Mouse (Mus musculus) MN1 (cell line): ENCODE measurements around the gene Pycr2.

Experiments
- DNase-seq: peaks from one replicate; pipeline ENCODE4 v3.0.0-alpha.2; 2016; ENCODE audit warnings: low spot score

The Pycr2 gene

DNA sequence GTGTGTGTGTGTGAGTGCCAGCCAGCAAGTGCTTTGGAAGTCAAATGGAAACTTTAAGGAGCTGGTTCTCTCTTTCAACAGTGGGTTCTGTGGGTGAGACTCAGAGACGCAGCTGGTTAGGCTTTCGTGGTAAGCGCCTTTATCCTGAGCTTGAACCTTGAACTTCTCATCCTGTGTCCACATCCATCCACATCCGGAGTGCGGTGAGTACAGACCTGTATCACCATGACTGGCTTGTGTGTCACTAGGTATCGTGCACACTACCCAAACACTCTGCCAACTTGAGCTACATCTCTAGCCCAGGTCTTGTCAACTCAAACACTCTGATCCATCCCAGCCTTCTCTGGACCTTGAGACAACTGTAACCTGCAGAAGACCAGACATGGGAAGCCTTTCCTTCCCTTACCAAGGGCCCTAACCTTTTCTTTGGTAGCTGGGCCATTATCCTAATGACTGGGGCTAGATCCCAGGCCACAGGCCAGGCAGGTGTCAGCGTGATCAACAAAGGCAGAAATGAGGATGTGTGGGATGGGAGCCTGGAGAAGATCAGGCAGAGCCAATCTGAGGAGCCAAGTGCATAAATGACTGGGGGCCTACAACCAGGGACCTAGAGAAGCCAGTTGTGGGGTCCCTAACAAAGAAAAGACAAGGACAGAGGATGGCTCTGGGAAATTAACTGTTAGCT, 36.8 kb downstream of the Pycr2 start:
- no peak for DNase-seq

GRCm38 (mm10) chr1:180941726-180942125, 37.6 kb downstream of the Pycr2 start:
- peak; percentile 29 for DNase-seq

GRCm38 (mm10) chr1:180942166-180943031, 38.3 kb downstream of the Pycr2 start, which contains the start of gene Tmem63a:
TSS of gene Tmem63a (plus strand) at chr1:180942344.
- DNase-seq: peak; percentile 74

- no peak for DNase-seq
These were observed 39.0 kb downstream of the Pycr2 start for GRCm38 (mm10) chr1:180943032-180943644.

DNA sequence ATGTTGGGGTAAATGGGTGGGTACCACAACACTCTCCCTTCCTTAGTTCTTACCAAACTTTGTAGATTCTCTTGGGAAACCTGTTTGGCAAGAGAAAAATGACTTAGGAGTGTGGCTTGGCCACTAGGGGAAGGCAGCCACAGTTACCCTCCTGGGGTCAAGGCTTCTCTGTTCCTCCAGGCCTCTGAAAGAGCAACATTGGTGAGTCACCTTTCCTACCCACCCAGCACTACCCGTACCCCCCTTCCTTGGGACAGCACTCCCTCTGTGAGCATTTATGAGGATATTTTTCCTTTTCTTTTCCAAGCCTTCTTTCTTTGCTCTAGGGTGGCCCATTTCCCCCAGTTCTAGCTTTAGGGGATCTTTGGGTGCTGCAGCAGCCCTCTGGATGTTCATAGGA, 39.8 kb downstream of the Pycr2 start:
- peak; percentile 43 for DNase-seq

GRCm38 (mm10) chr1:180944553-180944952, 40.5 kb downstream of the Pycr2 start:
- DNase-seq: peak; percentile 68

- peak; percentile 91 for DNase-seq
These were observed 41.2 kb downstream of the Pycr2 start for GRCm38 (mm10) chr1:180945001-180945980.

DNA sequence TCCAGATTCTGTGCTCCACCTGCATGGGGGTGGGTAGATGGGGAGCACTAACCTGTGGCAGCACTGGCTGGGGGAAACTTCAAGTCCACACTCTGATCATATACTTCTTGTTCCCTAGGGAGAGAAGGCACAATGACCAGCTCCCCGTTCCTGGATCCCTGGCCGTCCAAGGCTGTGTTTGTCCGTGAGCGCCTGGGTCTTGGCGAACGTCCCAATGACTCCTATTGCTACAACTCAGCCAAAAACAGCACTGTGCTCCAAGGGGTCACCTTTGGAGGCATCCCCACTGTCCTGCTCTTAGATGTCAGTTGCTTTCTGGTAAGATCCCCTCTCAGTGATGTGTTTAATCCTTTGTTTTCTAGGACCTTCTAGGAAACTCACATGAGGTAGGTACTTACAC, 42.4 kb downstream of the Pycr2 start:
- peak; percentile 28 for DNase-seq

GRCm38 (mm10) chr1:180952085-180952746, 48.1 kb downstream of the Pycr2 start:
- DNase-seq: no peak

DNA sequence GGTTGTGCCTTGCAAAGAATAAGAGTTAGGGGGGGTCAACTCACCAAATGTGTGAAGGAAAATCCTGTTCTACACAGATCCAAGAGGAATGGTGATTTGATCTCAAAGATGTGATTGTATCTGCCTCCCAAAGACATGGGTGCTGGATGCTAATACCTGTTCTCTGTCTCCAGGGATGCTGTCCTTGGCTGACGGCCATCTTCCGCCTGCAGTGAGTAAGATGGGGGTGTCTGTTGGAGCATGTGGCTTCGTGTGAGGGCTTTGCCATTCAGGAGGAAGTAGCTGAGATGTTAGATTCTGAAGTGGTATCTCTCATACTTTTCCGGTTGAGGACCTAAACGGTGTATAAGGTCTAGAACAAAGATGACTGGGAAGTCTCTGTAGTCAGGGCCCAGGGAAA, 48.7 kb downstream of the Pycr2 start:
- no peak for DNase-seq

GRCm38 (mm10) chr1:180956401-180956800, 52.3 kb downstream of the Pycr2 start:
- DNase-seq: no peak

GRCm38 (mm10) chr1:180956973-180957381, 52.9 kb downstream of the Pycr2 start:
- no peak for DNase-seq
